Mouse (Mus musculus) fibroblast of lung, adult 2 months (primary cell): ENCODE data around the gene Coq8a.

Experiments used
- DNase-seq: peaks from one replicate; pipeline ENCODE4 v3.0.0-alpha.2; 2011; ENCODE audit warnings: low read depth

Gene Coq8a

DNA sequence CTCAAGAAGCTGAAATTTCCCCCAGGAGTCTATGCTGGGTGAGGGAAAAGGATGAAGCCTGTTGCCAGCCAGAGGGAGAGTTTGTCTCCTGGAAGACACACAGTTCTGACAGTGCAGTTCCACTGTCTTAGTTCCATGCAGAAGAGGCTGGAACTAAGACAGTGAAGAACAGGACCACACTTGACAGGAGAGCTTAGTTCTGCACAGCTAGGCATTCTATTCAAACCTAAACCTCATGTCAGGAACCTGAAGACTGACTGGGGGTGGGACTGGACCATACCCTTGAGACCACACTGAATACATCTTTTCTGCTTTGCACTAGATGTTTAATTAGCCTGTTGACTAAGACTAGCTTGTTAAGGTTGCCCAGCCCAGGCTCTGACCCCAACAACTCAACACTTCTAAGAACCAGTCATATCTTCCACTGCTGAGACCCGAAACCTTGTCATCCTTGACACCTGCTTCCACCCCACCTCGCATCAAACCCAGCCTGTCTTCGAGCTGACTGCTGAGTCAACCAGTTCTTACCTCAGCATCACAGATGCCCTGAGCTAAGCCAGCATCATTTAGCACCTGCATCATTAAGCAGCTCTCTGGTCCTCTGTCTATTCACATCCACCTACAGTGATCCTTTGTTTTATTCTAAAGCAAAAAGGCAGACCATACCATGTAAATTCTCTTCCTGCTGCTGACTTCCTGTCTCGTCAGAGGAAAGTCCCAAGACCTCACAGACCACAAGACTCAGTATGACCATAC, at the start of gene Coq8a:
Coq8a (minus strand) TSS at position 644 of the 756 bp plus-strand sequence.
- no peak for DNase-seq

GRCm38 (mm10) chr1:180248593-180249146, 49.3 kb upstream of the Coq8a start:
- DNase-seq, result no peak

- DNase-seq, result no peak
Observed at GRCm38 (mm10) chr1:180247901-180248300, 48.5 kb upstream of the Coq8a start.

GRCm38 (mm10) chr1:180245741-180246507, 46.5 kb upstream of the Coq8a start:
- DNase-seq, result no peak

- no peak for DNase-seq
Observed at GRCm38 (mm10) chr1:180231729-180232128, 32.3 kb upstream of the Coq8a start.

GRCm38 (mm10) chr1:180230580-180230979, 31.2 kb upstream of the Coq8a start:
- DNase-seq, result no peak

DNA sequence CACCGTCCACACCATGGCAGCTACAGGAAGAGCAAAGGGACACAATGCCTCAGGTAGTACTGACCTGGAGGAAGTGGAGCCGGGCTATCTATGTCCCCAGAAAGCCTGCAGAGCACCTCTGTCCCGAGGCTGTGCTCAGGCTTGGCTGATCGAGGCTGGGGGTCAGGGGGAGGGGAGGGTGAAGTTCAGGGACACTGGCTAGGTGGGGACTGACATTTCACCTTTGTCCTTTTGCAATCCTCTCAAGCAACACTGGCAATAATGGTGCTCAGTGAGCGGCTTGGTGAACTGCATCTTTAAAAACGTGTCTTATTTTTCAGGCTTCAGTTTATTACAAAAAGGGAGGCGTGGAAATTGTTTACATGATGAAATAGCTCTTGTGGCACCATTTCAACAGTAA, 30.5 kb upstream of the Coq8a start:
- DNase-seq, result no peak

DNA sequence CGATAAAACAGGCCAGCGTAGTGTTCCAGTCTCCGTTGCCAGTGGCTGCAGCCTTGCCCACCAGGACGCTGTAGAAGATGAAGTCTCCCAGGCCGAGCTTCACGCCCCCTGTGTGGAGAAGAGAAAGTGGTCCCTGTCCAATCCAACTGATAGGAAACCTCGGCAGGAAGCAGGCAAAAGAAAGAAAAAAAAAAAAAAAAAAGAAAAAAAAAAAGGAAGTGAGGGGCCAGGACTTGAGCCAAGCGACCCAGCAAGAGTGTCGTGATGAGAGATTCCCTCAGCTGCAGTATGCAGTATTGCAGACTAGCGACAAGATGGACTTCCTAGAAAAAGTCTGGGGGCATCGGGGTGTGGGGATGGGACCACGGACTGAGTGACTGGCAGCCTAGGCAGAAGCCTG, 29.5 kb upstream of the Coq8a start:
- DNase-seq, result no peak

DNA sequence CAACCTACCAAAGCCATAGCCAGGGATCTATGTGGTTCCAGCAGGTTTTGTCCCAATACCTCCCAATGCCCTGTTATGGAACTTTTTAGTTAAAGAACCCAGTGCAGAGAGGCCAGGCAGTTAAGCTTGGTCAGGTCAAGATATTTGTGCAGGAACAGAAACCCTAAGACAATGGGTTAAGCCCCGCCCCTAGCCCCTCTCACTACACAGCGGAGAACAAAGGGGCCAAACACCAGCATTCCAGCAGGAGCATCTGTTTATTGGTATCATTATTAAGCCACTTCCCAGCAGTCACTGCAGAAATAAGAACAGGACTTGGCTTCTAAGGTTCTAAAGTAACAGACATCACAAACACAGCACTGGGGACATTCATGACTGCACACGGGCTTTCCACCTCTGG, 27.4 kb upstream of the Coq8a start:
- DNase-seq, result no peak

GRCm38 (mm10) chr1:180226221-180226713, 26.9 kb upstream of the Coq8a start:
- DNase-seq, result no peak

DNA sequence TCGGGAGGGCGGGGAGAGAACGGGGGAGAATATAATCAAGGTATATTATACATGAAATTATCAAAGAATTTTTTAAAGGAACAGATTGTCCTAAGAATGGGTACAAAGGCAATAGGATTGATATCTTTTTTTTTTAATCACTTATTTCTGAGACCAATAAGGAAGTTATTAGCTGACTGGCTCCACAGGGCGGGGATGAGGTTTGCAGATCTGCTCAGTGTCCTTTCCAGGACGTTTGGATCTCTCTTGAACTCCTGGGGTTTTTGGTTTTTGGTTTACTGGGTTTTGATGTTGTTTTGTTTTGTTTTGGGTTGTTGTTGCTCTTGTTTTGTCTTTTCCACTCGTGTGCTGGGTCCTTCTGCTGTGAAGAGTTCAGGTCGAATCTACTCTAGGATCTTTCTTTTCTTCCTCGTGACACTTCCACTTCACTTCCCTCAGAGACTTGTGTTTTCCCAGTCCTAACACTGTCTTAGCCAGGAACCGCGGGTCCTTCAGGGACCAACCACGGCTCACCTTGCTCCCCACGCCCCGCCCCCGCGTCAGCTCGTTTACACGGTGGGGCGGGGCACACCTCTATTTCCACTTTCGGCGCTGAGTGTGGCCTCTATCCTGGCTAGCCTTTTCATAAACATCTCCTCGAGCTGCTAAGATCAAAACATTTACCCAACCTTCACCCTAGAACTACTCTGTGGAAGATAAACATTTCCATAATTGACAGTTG, 26.3 kb upstream of the Coq8a start:
- no peak for DNase-seq

- DNase-seq, result no peak
Observed at GRCm38 (mm10) chr1:180222007-180222406, 22.6 kb upstream of the Coq8a start.

GRCm38 (mm10) chr1:180220791-180221542, 21.6 kb upstream of the Coq8a start:
- no peak for DNase-seq

GRCm38 (mm10) chr1:180216541-180217276, 17.3 kb upstream of the Coq8a start:
- no peak for DNase-seq

- no peak for DNase-seq
Observed at GRCm38 (mm10) chr1:180215044-180215443, 15.6 kb upstream of the Coq8a start.

DNA sequence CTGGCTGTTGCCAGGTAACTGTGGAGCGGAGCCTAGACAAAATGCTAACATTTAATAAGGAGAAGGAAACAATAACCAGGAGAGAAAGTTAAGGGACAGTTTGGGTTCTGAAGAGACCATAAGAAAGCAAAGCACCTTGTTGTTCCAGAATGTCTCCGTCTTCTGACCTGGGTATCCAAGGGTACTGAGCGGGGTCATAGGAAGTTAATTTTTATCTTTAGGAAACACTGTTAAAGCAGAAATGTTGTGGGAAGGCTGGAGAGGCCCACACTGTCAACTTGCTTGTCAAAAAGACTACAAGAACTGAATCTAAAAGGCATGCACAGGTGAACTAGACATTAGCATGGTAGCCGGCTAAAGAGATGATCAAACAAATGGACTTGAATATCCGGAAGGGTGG, 13.5 kb upstream of the Coq8a start:
- no peak for DNase-seq

- no peak for DNase-seq
Observed at GRCm38 (mm10) chr1:180210781-180211271, 11.4 kb upstream of the Coq8a start.

- no peak for DNase-seq
Observed at GRCm38 (mm10) chr1:180210031-180210432, 10.6 kb upstream of the Coq8a start.

DNA sequence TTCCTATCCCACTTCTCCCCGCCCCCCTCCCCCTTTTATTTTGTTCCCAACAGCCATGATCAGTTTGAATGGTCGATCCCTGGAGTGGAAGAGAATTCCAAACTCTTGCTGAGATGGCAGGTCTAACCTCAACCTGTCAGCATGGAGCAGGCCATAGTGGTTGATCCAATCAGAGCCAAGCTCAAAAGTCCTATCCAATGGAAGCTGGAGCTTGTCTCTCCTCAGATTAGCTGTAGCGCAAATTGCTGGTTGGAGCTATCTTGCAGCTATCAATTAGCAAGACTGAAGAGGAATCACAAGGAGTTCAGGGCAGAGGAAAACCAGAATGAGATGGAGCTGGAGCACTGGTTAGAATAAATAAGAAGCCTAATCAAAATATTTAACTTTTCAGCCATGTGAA, 9.0 kb upstream of the Coq8a start:
- no peak for DNase-seq

- no peak for DNase-seq
Observed at GRCm38 (mm10) chr1:180200722-180201121, 1.3 kb upstream of the Coq8a start.

DNA sequence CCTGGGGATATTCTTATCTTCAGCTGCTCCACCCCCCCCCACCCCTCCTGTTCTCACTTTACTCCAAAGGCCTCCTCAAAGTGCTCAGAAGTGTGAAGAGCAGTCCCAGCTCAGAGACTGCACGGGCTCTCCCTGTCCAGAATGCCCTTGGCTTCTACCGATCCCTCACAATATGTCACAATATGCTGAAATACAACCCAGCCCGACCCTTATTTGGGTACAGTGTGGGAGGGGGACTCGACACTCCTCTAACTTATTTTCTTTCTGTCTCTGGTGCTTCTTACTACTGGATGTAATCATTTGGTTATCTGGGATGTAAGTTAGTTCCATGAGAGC, 281 bp upstream of the Coq8a start:
- no peak for DNase-seq
